Mouse (Mus musculus) kidney, embryonic 14.5 days (tissue): ENCODE results near the gene Tspan11. TPM values are rescaled to one million over a fixed set of nuclear protein-coding genes. Genes with fewer than 3 reads are reported as not detected.

Source experiments
- ATAC-seq: fragments of 200-750 bp; cut with Nextera tagmentation; 2 replicates; pipeline ENCODE4 v1.8.0; 2017; ENCODE audit warnings: moderate number of reproducible peaks, mild to moderate bottlenecking, moderate TSS enrichment, moderate library complexity; ENCODE audit not compliant: low FRiP score, low TSS enrichment
- H3K27ac ChIP-seq: fragments of 300-500 bp; sonication (generic); 2 replicates; pipeline ENCODE4 v1.5.1; 2014; ENCODE audit warnings: low read depth, mild to moderate bottlenecking, low read length, moderate library complexity, mixed read lengths
- H3K27me3 ChIP-seq: fragments of 300-500 bp; sonication (generic); 2 replicates; pipeline ENCODE4 v1.6.1; 2014; ENCODE audit warnings: mild to moderate bottlenecking, low read length; ENCODE audit not compliant: control insufficient read depth, insufficient read depth
- H3K36me3 ChIP-seq: fragments of 300-500 bp; sonication (generic); 2 replicates; pipeline ENCODE4 v1.6.1; 2014; ENCODE audit warnings: low read length, mixed read lengths; ENCODE audit not compliant: control insufficient read depth, insufficient read depth
- H3K4me1 ChIP-seq: fragments of 300-500 bp; sonication (generic); 2 replicates; pipeline ENCODE4 v1.6.1; 2014; ENCODE audit warnings: low read length, mixed read lengths; ENCODE audit not compliant: control insufficient read depth, insufficient read depth
- H3K4me2 ChIP-seq: fragments of 300-500 bp; sonication (generic); replicated peaks from 2 replicates; pipeline ENCODE4 v1.6.1; 2014; ENCODE audit warnings: low read depth, mild to moderate bottlenecking, low read length
- H3K4me3 ChIP-seq: fragments of 300-500 bp; sonication (generic); 2 replicates; pipeline ENCODE4 v1.5.1; 2014; ENCODE audit warnings: mild to moderate bottlenecking, low read length
- H3K9ac ChIP-seq: fragments of 300-500 bp; sonication (generic); 2 replicates; pipeline ENCODE4 v1.6.1; 2014; ENCODE audit warnings: low read depth, mild to moderate bottlenecking, low read length, moderate library complexity
- H3K9me3 ChIP-seq: fragments of 300-500 bp; sonication (generic); 2 replicates; pipeline ENCODE4 v1.6.1; 2016; ENCODE audit warnings: low read length; ENCODE audit not compliant: control insufficient read depth
- WGBS: fragments of 180-500 bp; shearing (Covaris S2); extraction: QIAGEN DNeasy Blood & Tissue Kit; methylation state at CpG from one replicate; pipeline ENCODE4 v1.1.7; 2014; 5-methylcytosine and 5-hydroxymethylcytosine counted together
- polyA plus RNA-seq: library from polyadenylated mRNA; unstranded; fragments of >200 nt; fragmentation: Nextera tagmentation; extraction: Ambion mirVana; gene quantifications from 2 replicates; pipeline ENCODE4 v1.2.1, GENCODE M21; 2014

The Tspan11 gene
- polyA plus RNA-seq, 1 experiment from 2014 or later, result 5.0 TPM

- H3K4me2 ChIP-seq, result no peak overlapping the region
- WGBS, result 85% methylated on average over 6 of the region's 6 CpGs
- H3K27ac ChIP-seq, result no peak overlapping the region
- H3K4me1 ChIP-seq, result peaks cover 28% of the 10 kb centered on the region
- H3K9me3 ChIP-seq, result no peaks in the 10 kb centered on the region
- no peak overlapping the region for H3K4me3 ChIP-seq
- H3K27me3 ChIP-seq, result no peaks in the 10 kb centered on the region
- no peaks in the 10 kb centered on the region for H3K36me3 ChIP-seq
- no peak overlapping the region for H3K9ac ChIP-seq
- ATAC-seq, result no peak
Measured at GRCm38 (mm10) chr6:127976695-127977094, 89.3 kb downstream of the Tspan11 start.

DNA sequence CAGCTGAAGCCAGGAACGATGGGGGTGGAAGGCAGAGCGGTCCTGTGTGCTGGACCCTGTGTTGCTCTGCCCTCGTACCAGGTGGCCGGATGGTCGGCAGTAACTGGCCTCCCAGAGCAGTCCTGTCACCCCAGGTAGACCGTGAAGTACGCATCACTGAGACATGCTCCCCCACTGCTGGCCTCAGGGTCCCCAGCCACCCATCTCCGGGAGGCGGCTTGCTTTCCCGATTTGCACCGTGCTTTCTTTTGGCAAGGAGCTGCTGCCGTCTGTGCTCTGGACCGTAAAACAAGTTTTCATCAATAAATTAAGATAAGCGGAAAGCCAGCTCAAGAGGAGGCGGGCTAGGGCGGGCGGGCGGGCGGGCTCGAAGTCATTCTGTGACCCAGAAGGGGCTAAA is 91.6 kb downstream of the Tspan11 start:
- peak overlapping the region; percentile 12; the same call in 1 of the 2 replicates for H3K9ac ChIP-seq
- peaks cover 28% of the 10 kb centered on the region for H3K4me1 ChIP-seq
- peak; percentile 20; the same call in 1 of the 2 replicates for ATAC-seq
- no peak overlapping the region; the same call in 1 of the 2 replicates for H3K4me2 ChIP-seq
- H3K27ac ChIP-seq, result no peak overlapping the region
- 16% methylated on average over 20 of the region's 20 CpGs for WGBS
- H3K36me3 ChIP-seq, result no peaks in the 10 kb centered on the region
- no peaks in the 10 kb centered on the region for H3K27me3 ChIP-seq
- peak overlapping the region; percentile 9; the same call in 1 of the 2 replicates for H3K4me3 ChIP-seq
- H3K9me3 ChIP-seq, result no peaks in the 10 kb centered on the region

GRCm38 (mm10) chr6:127979831-127980230 is 92.4 kb downstream of the Tspan11 start:
- Histone ChIP-seq H3K27ac (no peak overlapping the region), H3K4me3 (no peak overlapping the region), H3K36me3 (no peaks in the 10 kb centered on the region), H3K9ac (no peak overlapping the region), H3K27me3 (no peaks in the 10 kb centered on the region), H3K4me2 (no peak overlapping the region), H3K4me1 (peaks cover 24% of the 10 kb centered on the region), H3K9me3 (no peaks in the 10 kb centered on the region)
- 90% methylated on average over 5 of the region's 5 CpGs for WGBS
- ATAC-seq, result no peak

- Histone ChIP-seq H3K36me3 (no peaks in the 10 kb centered on the region), H3K4me3 (no peak overlapping the region), H3K9me3 (no peaks in the 10 kb centered on the region), H3K27ac (no peak overlapping the region), H3K4me2 (no peak overlapping the region), H3K27me3 (no peaks in the 10 kb centered on the region), H3K9ac (no peak overlapping the region), H3K4me1 (peaks cover 24% of the 10 kb centered on the region)
- ATAC-seq, result no peak
- WGBS, result 61% methylated on average over 11 of the region's 11 CpGs
Measured at GRCm38 (mm10) chr6:127980381-127981045, 93.1 kb downstream of the Tspan11 start.

GRCm38 (mm10) chr6:127981176-127981575 is 93.8 kb downstream of the Tspan11 start:
- H3K4me1 ChIP-seq, result peaks cover 24% of the 10 kb centered on the region
- H3K4me2 ChIP-seq, result no peak overlapping the region
- no peak overlapping the region for H3K4me3 ChIP-seq
- H3K9ac ChIP-seq, result no peak overlapping the region
- WGBS, result 57% methylated on average over 8 of the region's 8 CpGs
- ATAC-seq, result no peak
- H3K9me3 ChIP-seq, result no peaks in the 10 kb centered on the region
- H3K36me3 ChIP-seq, result no peaks in the 10 kb centered on the region
- no peak overlapping the region for H3K27ac ChIP-seq
- H3K27me3 ChIP-seq, result no peaks in the 10 kb centered on the region

DNA sequence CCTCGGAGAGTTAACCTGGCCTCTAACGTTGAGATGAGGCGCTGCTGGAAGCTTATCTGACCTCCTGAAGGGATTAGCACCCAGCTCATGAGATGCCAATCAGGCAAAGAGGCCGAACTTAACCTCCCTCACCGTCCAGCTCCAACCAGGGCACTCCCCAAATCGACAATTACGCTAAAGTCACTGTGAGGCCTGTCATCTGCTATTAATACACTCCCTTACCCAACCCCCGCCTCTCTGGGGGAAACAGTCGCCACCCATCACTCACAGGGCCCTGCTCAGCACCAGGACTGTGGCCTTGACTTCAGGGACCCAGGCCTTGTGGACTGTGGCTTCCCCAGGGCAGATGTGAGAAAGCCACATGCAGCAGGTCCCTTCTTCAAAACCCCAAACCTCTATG is 99.0 kb downstream of the Tspan11 start:
- H3K4me2 ChIP-seq, result no peak overlapping the region
- H3K4me3 ChIP-seq, result no peak overlapping the region
- H3K9me3 ChIP-seq, result no peaks in the 10 kb centered on the region
- 58% methylated on average over 9 of the region's 9 CpGs for WGBS
- peaks cover 2% of the 10 kb centered on the region; the same call in 1 of the 2 replicates for H3K4me1 ChIP-seq
- no peak overlapping the region for H3K9ac ChIP-seq
- no peak for ATAC-seq
- H3K27ac ChIP-seq, result no peak overlapping the region
- no peaks in the 10 kb centered on the region for H3K36me3 ChIP-seq
- H3K27me3 ChIP-seq, result no peaks in the 10 kb centered on the region

- H3K4me2 ChIP-seq, result no peak overlapping the region
- no peak overlapping the region for H3K27ac ChIP-seq
- no peaks in the 10 kb centered on the region for H3K36me3 ChIP-seq
- H3K27me3 ChIP-seq, result no peaks in the 10 kb centered on the region
- ATAC-seq, result no peak
- no peaks in the 10 kb centered on the region for H3K4me1 ChIP-seq
- H3K9ac ChIP-seq, result no peak overlapping the region
- no peaks in the 10 kb centered on the region for H3K9me3 ChIP-seq
- H3K4me3 ChIP-seq, result no peak overlapping the region
- WGBS, result 92% methylated on average over 14 of the region's 14 CpGs
Measured at GRCm38 (mm10) chr6:127987374-127987773, 100.0 kb downstream of the Tspan11 start.

DNA sequence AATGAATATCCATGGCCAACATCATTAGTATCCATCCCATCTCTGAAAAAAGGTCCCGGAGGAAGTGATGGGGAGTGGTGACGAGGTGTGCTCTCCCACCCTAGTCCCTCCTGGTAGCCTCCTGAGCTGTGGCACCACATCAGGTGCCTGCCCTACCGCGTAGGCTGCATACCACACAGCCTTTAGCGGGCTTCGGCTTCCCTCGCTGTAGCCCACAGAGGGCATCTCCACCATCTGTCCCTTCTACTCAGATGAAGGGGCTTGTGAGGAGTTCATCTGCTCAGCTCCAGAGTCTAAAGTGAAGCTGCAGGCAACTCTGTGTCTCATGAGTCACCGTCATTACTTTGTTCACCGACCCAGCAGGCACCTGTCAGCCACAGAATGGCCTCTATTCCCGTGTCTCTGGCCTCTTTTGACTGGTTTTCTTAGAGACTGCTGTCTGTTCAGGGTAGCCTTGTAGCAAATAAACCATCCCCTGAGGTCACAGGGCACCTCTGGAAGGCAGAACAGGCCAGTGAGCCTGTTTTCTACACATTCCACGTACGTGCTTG is 101.6 kb downstream of the Tspan11 start:
- no peak overlapping the region for H3K27ac ChIP-seq
- H3K4me3 ChIP-seq, result no peak overlapping the region
- no peaks in the 10 kb centered on the region for H3K36me3 ChIP-seq
- 85% methylated on average over 12 of the region's 12 CpGs for WGBS
- no peaks in the 10 kb centered on the region for H3K27me3 ChIP-seq
- H3K9me3 ChIP-seq, result no peaks in the 10 kb centered on the region
- H3K4me1 ChIP-seq, result no peaks in the 10 kb centered on the region
- H3K9ac ChIP-seq, result no peak overlapping the region
- ATAC-seq, result no peak
- H3K4me2 ChIP-seq, result no peak overlapping the region

DNA sequence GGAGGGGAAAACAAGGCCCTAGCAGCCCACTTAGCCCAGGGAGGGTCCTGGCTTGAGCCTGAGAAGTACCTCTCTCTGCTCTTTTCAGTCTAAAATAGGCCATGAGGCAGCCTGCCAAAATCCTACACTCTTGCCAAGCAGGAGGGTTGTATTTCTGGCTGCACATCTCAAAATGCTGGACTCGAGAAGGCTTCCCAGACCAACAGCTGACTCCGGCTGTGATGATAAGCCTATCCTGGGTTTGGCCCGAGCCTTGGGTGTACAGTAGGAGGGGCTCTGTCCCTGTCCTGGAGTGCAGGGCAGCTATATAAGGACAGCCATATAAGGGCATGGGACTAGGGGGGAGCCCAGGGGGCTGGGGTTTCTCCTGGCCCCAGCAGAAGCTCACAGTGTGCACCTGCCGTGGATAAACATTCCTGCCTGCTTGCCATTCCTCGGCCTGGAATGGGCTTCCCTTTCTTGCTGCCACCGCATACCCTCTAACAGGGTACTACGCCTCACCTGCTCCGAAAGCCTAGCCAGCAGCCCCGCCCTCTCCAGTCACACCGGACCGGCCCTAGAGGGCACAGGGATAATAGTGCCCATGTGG is 102.3 kb downstream of the Tspan11 start:
- H3K36me3 ChIP-seq, result no peaks in the 10 kb centered on the region
- H3K9ac ChIP-seq, result no peak overlapping the region
- H3K4me2 ChIP-seq, result no peak overlapping the region
- 62% methylated on average over 11 of the region's 11 CpGs for WGBS
- H3K27ac ChIP-seq, result no peak overlapping the region
- no peak overlapping the region for H3K4me3 ChIP-seq
- H3K9me3 ChIP-seq, result no peaks in the 10 kb centered on the region
- H3K4me1 ChIP-seq, result no peaks in the 10 kb centered on the region
- H3K27me3 ChIP-seq, result no peaks in the 10 kb centered on the region
- ATAC-seq, result peak; percentile 41; the same call in 1 of the 2 replicates
